Mouse (Mus musculus) liver, adult 2 months (tissue): ENCODE measurements around the gene Auts2. TPM values are rescaled to one million over a fixed set of nuclear protein-coding genes. Genes with fewer than 3 reads are reported as not detected.

Experiments
- DNase-seq: peaks from one replicate; pipeline ENCODE4 v3.0.0-alpha.2; 2011; ENCODE audit warnings: low read depth, low spot score; ENCODE audit errors: extremely low read depth
- H3K27ac ChIP-seq: fragments of 200-500 bp; replicated peaks from 2 replicates; pipeline ENCODE4 v1.5.1; 2012; ENCODE audit warnings: low read depth, mild to moderate bottlenecking, control low read depth, inconsistent platforms, low read length; ENCODE audit not compliant: insufficient read depth
- H3K27me3 ChIP-seq: fragments of 200-500 bp; 2 replicates; pipeline ENCODE4 v1.6.1; 2012; ENCODE audit warnings: mild to moderate bottlenecking, moderate library complexity, low read length, inconsistent platforms; ENCODE audit not compliant: control insufficient read depth, insufficient read depth
- H3K36me3 ChIP-seq: fragments of 200-500 bp; 2 replicates; pipeline ENCODE4 v1.6.1; 2012; ENCODE audit warnings: low read length, inconsistent platforms; ENCODE audit not compliant: control insufficient read depth, insufficient read depth
- H3K4me1 ChIP-seq: fragments of 200-500 bp; 2 replicates; pipeline ENCODE4 v1.6.1; 2011; ENCODE audit warnings: low read length; ENCODE audit not compliant: control insufficient read depth, insufficient read depth
- H3K4me3 ChIP-seq: fragments of 200-500 bp; 2 replicates; pipeline ENCODE4 v1.5.1; 2011; ENCODE audit warnings: low read depth, mild to moderate bottlenecking, control low read depth, low read length, moderate library complexity; ENCODE audit not compliant: insufficient read depth
- H3K79me2 ChIP-seq: fragments of 200-500 bp; 2 replicates; pipeline ENCODE4 v1.6.1; 2012; ENCODE audit warnings: inconsistent platforms, mild to moderate bottlenecking, low read length, moderate library complexity; ENCODE audit not compliant: control insufficient read depth, insufficient read depth
- H3K9ac ChIP-seq: fragments of 200-500 bp; 2 replicates; pipeline ENCODE4 v1.6.1; 2012; ENCODE audit warnings: low read depth, mild to moderate bottlenecking, control low read depth, inconsistent platforms, low read length
- CTCF ChIP-seq: fragments of 200-500 bp; IDR thresholded peaks from 2 replicates; pipeline ENCODE4 v1.5.1; 2011; ENCODE audit warnings: low read depth, low read length, control low read depth
- POLR2A ChIP-seq: fragments of 200-500 bp; IDR thresholded peaks from 2 replicates; pipeline ENCODE4 v1.6.1; 2011; ENCODE audit warnings: low read length, control low read depth; ENCODE audit not compliant: insufficient read depth; ENCODE audit errors: extremely low read depth
- WGBS: fragments of 180-500 bp; shearing (Covaris S2); methylation state at CpG from one replicate; pipeline ENCODE4 v1.1.7; 2018; 5-methylcytosine and 5-hydroxymethylcytosine counted together
- polyA plus RNA-seq: library from polyadenylated mRNA; depleted of rRNA; stranded (reverse); fragments of >200 nt; gene quantifications from 2 replicates; pipeline ENCODE4 v1.2.3, GENCODE M21; 2012
- total RNA-seq: library from RNA; depleted of rRNA; stranded (reverse); fragments of >200 nt; gene quantifications from 2 replicates; pipeline ENCODE4 v1.2.3, GENCODE M21; 2014

Gene Auts2
- total and polyA plus RNA-seq, 2 experiments: 0.37 to 0.51 TPM

DNA sequence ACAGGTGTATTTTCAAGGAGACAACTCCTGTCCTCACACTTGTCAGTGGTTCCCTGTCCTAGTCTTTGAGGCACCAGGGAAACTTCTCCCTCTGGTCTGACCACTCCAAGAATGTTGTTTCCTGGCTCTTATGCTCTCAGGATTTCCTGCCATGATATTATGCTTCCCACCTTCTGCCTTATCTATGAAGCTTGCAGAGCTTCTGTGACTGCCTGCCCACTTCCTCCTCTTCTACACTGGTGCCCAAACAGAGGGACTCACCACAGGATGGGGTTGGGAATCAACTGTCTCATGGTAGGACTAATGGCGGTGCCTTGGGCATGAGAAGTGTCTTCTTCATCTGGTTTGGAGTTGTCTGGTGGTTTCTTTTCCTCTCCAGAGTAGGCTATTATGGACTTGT lies 818.6 kb downstream of the Auts2 start:
- DNase-seq: no peak
- H3K27me3 ChIP-seq: no peaks in the 10 kb centered on the region
- no peaks in the 10 kb centered on the region for H3K4me1 ChIP-seq
- 77% methylated on average over 1 of the region's 1 CpGs for WGBS
- H3K4me3 ChIP-seq: no peak overlapping the region
- no peaks in the 10 kb centered on the region for H3K36me3 ChIP-seq
- no peak overlapping the region for H3K9ac ChIP-seq
- TF ChIP-seq POLR2A (no peak), CTCF (no peak)
- no peak overlapping the region for H3K27ac ChIP-seq
- H3K79me2 ChIP-seq: no peaks in the 10 kb centered on the region

- no peak for DNase-seq
- Histone ChIP-seq H3K4me3 (no peak overlapping the region), H3K79me2 (no peaks in the 10 kb centered on the region), H3K27me3 (no peaks in the 10 kb centered on the region), H3K36me3 (no peaks in the 10 kb centered on the region), H3K4me1 (no peaks in the 10 kb centered on the region), H3K27ac (no peak overlapping the region), H3K9ac (no peak overlapping the region)
- 91% methylated on average over 6 of the region's 6 CpGs for WGBS
- TF ChIP-seq CTCF: no peak
- no peak for TF ChIP-seq POLR2A
Measured at GRCm38 (mm10) chr5:131722791-131723190, 820.4 kb downstream of the Auts2 start.

DNA sequence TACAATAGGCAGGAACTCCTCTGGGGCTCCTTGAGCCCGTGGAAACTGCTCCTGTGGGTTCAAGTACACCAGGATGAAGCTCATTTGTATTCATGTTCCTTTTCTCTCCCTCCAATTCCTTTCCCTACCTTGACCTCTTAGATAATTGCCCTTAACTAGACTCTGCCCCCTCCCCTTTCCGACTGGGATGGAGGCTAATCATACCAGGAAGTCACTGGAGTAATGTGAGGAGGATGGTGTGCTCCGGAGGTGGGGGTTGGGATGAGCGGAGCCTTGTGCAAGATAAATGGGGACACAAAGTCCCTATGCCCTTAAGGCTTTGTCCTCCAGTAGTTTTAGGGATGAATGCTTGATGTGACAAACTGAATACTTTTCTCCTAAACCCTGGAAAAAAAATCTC lies 820.8 kb downstream of the Auts2 start:
- Histone ChIP-seq H3K4me1 (no peaks in the 10 kb centered on the region), H3K36me3 (no peaks in the 10 kb centered on the region), H3K27me3 (no peaks in the 10 kb centered on the region), H3K79me2 (no peaks in the 10 kb centered on the region), H3K27ac (no peak overlapping the region), H3K9ac (no peak overlapping the region), H3K4me3 (no peak overlapping the region)
- TF ChIP-seq CTCF (no peak), POLR2A (no peak)
- DNase-seq: no peak
- 72% methylated on average over 4 of the region's 4 CpGs for WGBS

- peak; percentile 3 for DNase-seq
- Histone ChIP-seq H3K9ac (no peak overlapping the region), H3K4me1 (no peaks in the 10 kb centered on the region), H3K79me2 (no peaks in the 10 kb centered on the region), H3K27me3 (no peaks in the 10 kb centered on the region), H3K36me3 (no peaks in the 10 kb centered on the region), H3K4me3 (no peak overlapping the region), H3K27ac (no peak overlapping the region)
- no peak for TF ChIP-seq CTCF
- 86% methylated on average over 13 of the region's 13 CpGs for WGBS
Measured at GRCm38 (mm10) chr5:131718013-131718412, 825.1 kb downstream of the Auts2 start.

- Histone ChIP-seq H3K36me3 (no peaks in the 10 kb centered on the region), H3K79me2 (no peaks in the 10 kb centered on the region), H3K27me3 (no peaks in the 10 kb centered on the region), H3K9ac (no peak overlapping the region), H3K27ac (no peak overlapping the region), H3K4me3 (no peak overlapping the region), H3K4me1 (no peaks in the 10 kb centered on the region)
- no peak for DNase-seq
- 94% methylated on average over 19 of the region's 19 CpGs for WGBS
- TF ChIP-seq CTCF (no peak), POLR2A (no peak)
Measured at GRCm38 (mm10) chr5:131717359-131717965, 825.7 kb downstream of the Auts2 start.

DNA sequence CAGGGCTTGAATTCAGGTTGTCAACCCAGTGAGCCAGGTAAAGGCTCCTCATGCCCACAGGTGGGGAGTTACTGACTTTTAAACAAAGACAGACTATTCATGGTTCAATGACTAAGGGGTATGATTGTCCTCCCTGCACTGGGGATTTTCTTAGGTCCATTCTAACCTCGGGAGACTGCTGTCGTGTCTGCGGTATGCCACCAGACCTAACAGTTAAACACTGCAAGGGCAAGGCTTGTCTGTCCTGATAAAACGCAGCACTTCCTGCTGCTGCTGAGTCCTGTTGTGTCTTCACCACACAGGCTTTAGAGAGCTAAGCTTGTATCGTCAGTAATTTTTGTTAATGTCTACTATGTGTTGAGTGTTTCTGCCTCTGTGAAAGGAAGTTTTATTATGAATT lies 828.2 kb downstream of the Auts2 start:
- no peaks in the 10 kb centered on the region for H3K36me3 ChIP-seq
- WGBS: 88% methylated on average over 5 of the region's 5 CpGs

More for the DNA sequence above, 828.2 kb downstream of the Auts2 start:
- no peak for TF ChIP-seq CTCF
- TF ChIP-seq POLR2A: no peak
- no peaks in the 10 kb centered on the region for H3K27me3 ChIP-seq
- no peak for DNase-seq
- H3K79me2 ChIP-seq: no peaks in the 10 kb centered on the region
- H3K4me1 ChIP-seq: no peaks in the 10 kb centered on the region
- H3K9ac ChIP-seq: no peak overlapping the region
- no peak overlapping the region for H3K27ac ChIP-seq
- no peak overlapping the region for H3K4me3 ChIP-seq
